ENCODE assay signal across 23 mouse cellular contexts in the genomic region with DNA sequence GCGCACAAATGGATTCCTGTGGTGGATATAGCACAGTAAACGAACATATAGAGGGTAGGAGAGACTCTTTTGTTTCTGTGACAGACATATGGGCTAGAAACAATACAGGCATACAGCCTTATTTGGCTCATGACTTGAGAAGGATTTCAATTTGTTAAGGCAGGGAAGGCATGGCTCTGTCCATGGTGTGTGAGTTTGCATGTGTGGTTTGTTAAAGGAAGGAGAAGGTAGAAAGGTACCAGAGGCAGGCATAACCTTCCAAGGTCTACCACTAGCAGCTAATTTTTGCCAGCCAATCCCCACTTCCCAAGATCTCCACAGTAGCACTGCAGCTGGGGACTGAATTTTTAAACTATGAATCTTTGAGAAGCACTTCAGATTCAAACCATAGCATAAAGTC.
A peak's percentile ranks its signal among the peaks of the same experiment; 100 is the strongest.
DNase-seq lines count a peak whose midpoint lies in the region; ATAC-seq and TF ChIP-seq lines count a peak whose summit lies in the region.
"Had no signal": no experiment of that assay in that cellular context is flagged by ENCODE, and none has a peak within 500 bp of the region (broad histone marks: within the 10 kb centered on the region; RNA-seq: fewer than 3 reads in every experiment).

No protein-coding gene starts in this region.

- H3K27ac ChIP-seq in intestine, postnatal 0 days (ENCODE audit: low read depth, low read length) = peak overlapping the region; percentile 64
- no peak overlapping the region for H3K27ac ChIP-seq in intestine, embryonic 16.5 days (ENCODE audit: low read length)
- H3K27ac ChIP-seq in small intestine, adult 2 months (ENCODE audit: insufficient read depth, low read depth, low read length) = peak overlapping the region; percentile 86

- ATAC-seq in intestine, postnatal 0 days = no peak
- no peak for ATAC-seq in intestine, embryonic 16.5 days
- ATAC-seq: activated CD4-positive, CD25-positive, alpha-beta regulatory T cell, adult 4 months; CD4-positive, CD25-positive, alpha-beta regulatory T cell, adult 4 months; Patski had no signal

- no peak for TF ChIP-seq POLR2A in small intestine, adult 2 months (IDR thresholded peaks at IDR 0.05; ENCODE audit: low read depth, low read length)

- DNase-seq in heart, adult 11 months = peak; percentile 66
- DNase-seq in heart, postnatal 10 days = no peak
- peak; percentile 50 for DNase-seq in NIH3T3 (ENCODE audit: low read depth)
- DNase-seq in thymus, postnatal 36 days = no peak
- DNase-seq in left cerebral cortex, postnatal 10 days (ENCODE audit: extremely low spot score in 1 of 2, low spot score in 2 of 2) = no peak
- DNase-seq: adrenal gland, adult 2 months; adrenal gland, adult 8-10 months; adrenal gland, postnatal 10 days; adrenal gland, postnatal 14 days; adrenal gland, postnatal 25 days; adrenal gland, postnatal 36 days; B cell, adult 2 months; cerebellum, adult 11 months; cerebellum, adult 11-12 months; cerebellum, adult 18-20 months had no signal

- TF ChIP-seq CTCF in intestine, postnatal 0 days (IDR thresholded peaks at IDR 0.05; ENCODE audit: low read depth) = no peak
- no peak for TF ChIP-seq CTCF in small intestine, adult 2 months (IDR thresholded peaks at IDR 0.05; ENCODE audit: extremely low read depth, insufficient read length, insufficient replicate concordance, low read depth, low read length)

- no peak overlapping the region for H3K4me3 ChIP-seq in intestine, postnatal 0 days (ENCODE audit: low read depth, low read length)
- no peak overlapping the region for H3K4me3 ChIP-seq in intestine, embryonic 16.5 days (ENCODE audit: low read length)
- H3K4me3 ChIP-seq in small intestine, adult 2 months (ENCODE audit: low read depth, low read length) = no peak overlapping the region

- H3K9ac ChIP-seq in intestine, postnatal 0 days (ENCODE audit: low read depth, low read length) = no peak overlapping the region
- H3K9ac ChIP-seq in intestine, embryonic 16.5 days (ENCODE audit: low read depth, low read length) = no peak overlapping the region

- H3K9me3 ChIP-seq in intestine, postnatal 0 days (ENCODE audit: control insufficient read depth) = no peaks in the 10 kb centered on the region
- H3K9me3 ChIP-seq in intestine, embryonic 16.5 days (ENCODE audit: control insufficient read depth, low read length) = no peaks in the 10 kb centered on the region

- H3K4me1 ChIP-seq in intestine, postnatal 0 days (replicated peaks; ENCODE audit: control insufficient read depth, insufficient read depth, low read length) = peaks cover 15% of the 10 kb centered on the region
- H3K4me1 ChIP-seq in intestine, embryonic 16.5 days (ENCODE audit: control insufficient read depth, insufficient read depth, low read length) = peaks cover 10% of the 10 kb centered on the region
- peaks cover 33% of the 10 kb centered on the region for H3K4me1 ChIP-seq in small intestine, adult 2 months (ENCODE audit: control insufficient read depth, insufficient read depth, insufficient read length, low read length)

- H3K27me3 ChIP-seq in intestine, postnatal 0 days (replicated peaks; ENCODE audit: control insufficient read depth, insufficient read depth, low read length) = no peaks in the 10 kb centered on the region
- H3K27me3 ChIP-seq in intestine, embryonic 16.5 days (replicated peaks; ENCODE audit: control insufficient read depth, insufficient read depth, low read length) = no peaks in the 10 kb centered on the region
- H3K27me3 ChIP-seq in small intestine, adult 2 months (ENCODE audit: control insufficient read depth, insufficient read depth, low read length) = no peaks in the 10 kb centered on the region
- H3K27me3 ChIP-seq: CH12.LX, Patski had no signal

- H3K36me3 ChIP-seq in intestine, postnatal 0 days (ENCODE audit: control insufficient read depth, insufficient read depth) = no peaks in the 10 kb centered on the region
- H3K36me3 ChIP-seq in intestine, embryonic 16.5 days (ENCODE audit: control insufficient read depth, insufficient read depth, low read length) = no peaks in the 10 kb centered on the region
- H3K36me3 ChIP-seq in small intestine, adult 2 months (ENCODE audit: control insufficient read depth, insufficient read depth, low read length) = no peaks in the 10 kb centered on the region
- H3K36me3 ChIP-seq: G1E had no signal

- WGBS in intestine, postnatal 0 days = 78% methylated on average over 2 of the region's 2 CpGs
- 78% methylated on average over 2 of the region's 2 CpGs for WGBS in intestine, embryonic 16.5 days
- WGBS in small intestine, adult 2 months = 89% methylated on average over 2 of the region's 2 CpGs

- intact Hi-C loops in heart, postnatal 10 days (cut with DNase I) = no loop called here
- intact Hi-C loops in left cerebral cortex, postnatal 10 days (cut with DNase I) = no loop called here

- H3K4me2 ChIP-seq in intestine, postnatal 0 days (replicated peaks; ENCODE audit: low read depth) = no peak overlapping the region
- no peak overlapping the region for H3K4me2 ChIP-seq in intestine, embryonic 16.5 days (ENCODE audit: low read depth, low read length)

Comparison
In these comparisons a context has a peak if more than half of its experiments do, and no peak if none do; other contexts are left out.
1. DNase-seq: peak in heart, adult 11 months (single experiment) and NIH3T3 (single experiment); none in heart, postnatal 10 days (0 of 2), thymus, postnatal 36 days (0 of 2) and left cerebral cortex, postnatal 10 days (0 of 2).